Mouse (Mus musculus) thymus, adult 2 months (tissue): ENCODE measurements around the gene Mettl7a2.
"Not testable (repeated sequence)": the region's sequence is repeated elsewhere in the genome, so short reads cannot be mapped to it uniquely, and the experiment has no call there.

Experiments
- CTCF ChIP-seq: fragments of 200-500 bp; IDR thresholded peaks from 2 replicates; pipeline ENCODE4 v1.5.1; 2012; ENCODE audit warnings: mild to moderate bottlenecking, control low read depth, low read length, moderate library complexity, borderline replicate concordance; ENCODE audit not compliant: control insufficient read depth, poor library complexity, insufficient read depth; ENCODE audit errors: extremely low read depth
- POLR2A ChIP-seq: fragments of 200-500 bp; IDR thresholded peaks from 2 replicates; pipeline ENCODE4 v1.6.1; 2012; ENCODE audit warnings: mild to moderate bottlenecking, low read length, control low read depth, moderate library complexity; ENCODE audit not compliant: control insufficient read depth, poor library complexity, insufficient read depth; ENCODE audit errors: extremely low read depth

DNA sequence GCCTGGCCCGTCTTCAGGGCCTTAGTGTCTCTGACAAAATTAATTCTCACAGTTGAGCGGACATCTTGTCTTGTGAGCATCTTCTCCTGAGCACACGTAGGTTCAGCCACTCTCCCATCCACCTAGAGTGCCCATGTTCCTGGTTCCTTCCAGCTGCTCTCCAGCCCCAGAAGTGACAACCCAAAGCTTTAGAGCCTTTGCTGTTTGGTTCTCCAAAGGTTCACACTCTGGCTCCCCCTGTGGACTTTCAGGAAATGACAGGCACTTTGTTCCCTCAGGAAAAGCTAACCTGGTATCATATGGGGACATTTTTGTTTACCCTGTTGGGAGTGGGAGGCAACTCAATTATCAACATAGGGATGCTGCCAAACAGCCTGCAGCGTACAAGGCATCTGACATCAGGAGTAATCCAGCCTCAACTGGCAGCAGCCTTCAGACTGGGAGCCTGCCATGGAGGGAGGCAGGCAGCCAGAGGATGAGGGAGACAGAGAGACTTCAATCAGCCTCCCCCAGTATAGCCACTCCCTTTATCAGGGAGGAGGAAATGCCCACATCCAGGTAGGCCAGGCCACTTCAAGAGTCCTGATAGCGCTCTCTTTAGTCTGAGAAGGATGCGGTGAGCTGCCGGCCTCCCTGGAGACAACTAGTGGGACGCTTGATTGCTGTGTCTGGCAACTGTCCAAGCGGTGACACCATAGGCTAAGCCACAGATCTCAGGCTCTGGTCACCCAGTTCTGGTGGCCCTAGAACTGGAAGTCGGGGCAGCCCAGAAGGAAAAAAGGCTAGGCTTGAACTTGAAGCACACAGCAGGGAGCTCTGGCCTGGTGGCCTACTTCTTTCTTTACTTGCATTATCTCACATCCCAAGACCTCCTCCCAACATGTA is 20.7 kb upstream of the Mettl7a2 start:
- TF ChIP-seq CTCF, POLR2A: not testable (repeated sequence)
